Mouse (Mus musculus): ENCODE data around the gene Pdf.

DNA sequence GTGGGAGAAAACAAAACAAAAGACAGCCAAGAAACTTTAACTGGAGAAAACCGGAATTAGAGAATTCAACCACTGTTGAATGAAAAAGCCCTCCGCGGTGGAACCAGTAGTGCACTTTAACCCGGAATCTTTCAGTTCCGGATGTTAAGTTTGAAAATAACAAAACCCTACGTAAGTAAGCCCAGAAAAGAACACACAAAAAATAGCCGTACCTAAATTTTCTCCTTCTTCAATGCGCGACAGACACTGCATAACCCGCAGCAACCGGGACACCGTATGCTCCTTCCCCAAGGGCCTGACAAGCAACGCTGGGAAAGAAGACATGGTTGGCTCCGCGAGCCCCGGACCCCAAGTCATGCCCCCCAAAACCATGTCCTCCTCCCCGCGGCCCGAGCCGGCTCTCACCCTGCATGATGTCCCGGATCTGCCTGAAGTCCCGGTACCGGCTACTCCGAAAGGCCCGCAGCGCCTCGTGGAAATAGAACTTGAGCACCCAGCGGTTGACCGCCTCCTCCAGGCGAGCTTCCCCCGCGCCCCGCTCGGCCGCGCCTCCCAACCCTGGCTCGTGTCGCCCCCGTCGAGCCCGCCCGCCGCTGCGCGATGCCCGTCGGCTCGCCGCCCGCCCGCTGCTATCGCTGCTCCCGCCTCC is 47.4 kb upstream of the Pdf start:
- TF ChIP-seq CTCF (IDR thresholded peaks at IDR 0.05; ENCODE audit: low read depth), result no peak
- no peak for TF ChIP-seq EP300 (IDR thresholded peaks at IDR 0.05; ENCODE audit: low read depth)

Data from liver, embryonic 14.5 days (tissue).